Mouse (Mus musculus) embryo, embryonic 11.5 days (tissue): Measurements from ENCODE around the gene Plppr5.

Experiments
- DNase-seq: peaks from one replicate; pipeline ENCODE4 v3.0.0-alpha.2; 2012; ENCODE audit warnings: low read depth, low spot score

Gene Plppr5

DNA sequence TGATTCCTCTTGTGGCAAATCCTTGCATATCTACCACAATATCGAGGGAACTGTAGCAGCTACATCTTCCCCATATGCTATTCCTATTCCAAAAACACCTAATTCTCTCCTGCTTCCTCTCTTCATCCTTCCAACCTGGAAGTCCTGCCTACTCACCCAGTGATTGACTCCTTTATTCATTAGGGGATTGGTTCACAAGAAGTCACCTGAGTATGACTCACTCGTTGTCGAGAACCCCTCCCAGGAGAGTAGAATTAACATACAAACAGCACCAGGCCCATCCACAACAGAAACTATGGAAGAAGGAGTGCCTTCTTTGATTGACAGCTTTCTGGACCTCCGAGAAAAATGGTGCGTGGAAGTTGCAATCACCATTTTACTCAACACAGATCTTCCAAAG, 121.7 kb downstream of the Plppr5 start:
- no peak for DNase-seq

DNA sequence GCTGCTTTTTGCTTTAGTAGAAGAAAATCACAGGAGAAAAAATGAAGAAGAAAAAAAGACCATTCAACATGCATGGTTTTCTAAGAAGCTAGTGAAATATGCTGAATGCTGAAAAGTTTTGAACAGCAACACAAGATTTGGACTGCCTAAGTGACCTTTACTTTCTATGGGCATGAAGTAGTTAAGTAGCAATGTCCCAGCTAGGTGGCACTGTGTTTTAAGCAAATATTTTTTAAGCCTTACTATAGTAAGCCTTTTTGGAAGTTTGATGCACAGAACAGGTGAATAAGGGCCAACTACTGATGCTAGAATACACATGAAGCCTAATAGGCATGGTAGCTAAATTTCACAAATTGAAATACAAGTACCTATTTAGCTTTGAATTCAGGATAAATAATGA, 134.2 kb downstream of the Plppr5 start:
- no peak for DNase-seq

- DNase-seq = no peak
Measured at GRCm38 (mm10) chr3:117716534-117717280, 142.1 kb downstream of the Plppr5 start.

DNA sequence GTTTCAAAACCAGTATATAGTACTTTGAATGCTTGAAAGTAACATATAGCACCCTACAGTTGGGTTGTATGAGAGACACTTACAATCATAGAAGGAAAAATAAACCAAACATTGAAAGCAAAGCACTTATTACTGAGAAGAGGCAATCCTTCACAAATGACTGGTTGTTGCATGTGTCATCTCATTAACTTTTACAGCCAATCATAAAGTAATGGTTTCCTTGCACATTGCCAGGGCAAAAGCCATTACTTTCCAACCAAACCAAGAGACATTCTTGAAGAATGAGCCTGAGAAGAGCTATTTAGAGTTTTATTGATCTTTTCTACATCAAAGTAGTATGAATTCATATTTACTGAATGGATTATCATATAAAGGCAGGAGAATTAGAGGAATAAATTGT, 148.8 kb downstream of the Plppr5 start:
- DNase-seq = no peak

DNA sequence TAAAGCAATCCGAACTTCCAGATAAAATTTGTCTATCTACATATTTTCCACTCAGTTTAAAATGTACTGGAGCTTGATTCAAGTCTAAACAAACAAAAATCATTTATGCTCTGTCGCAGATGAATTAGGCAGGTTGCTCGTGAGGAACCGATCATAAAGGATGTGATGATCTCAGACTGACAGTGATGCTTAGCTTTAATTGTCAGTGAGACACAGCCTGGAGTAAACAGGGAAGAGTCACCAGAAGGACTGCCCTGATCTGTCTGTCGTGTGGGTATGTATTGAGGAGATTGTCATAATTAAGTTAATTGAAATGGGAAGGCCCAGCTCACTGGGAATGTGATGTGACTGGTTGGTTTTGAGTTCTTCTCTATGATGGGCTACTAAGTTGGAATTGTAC, 149.9 kb downstream of the Plppr5 start:
- no peak for DNase-seq

GRCm38 (mm10) chr3:117725501-117725900, 150.9 kb downstream of the Plppr5 start:
- no peak for DNase-seq

DNA sequence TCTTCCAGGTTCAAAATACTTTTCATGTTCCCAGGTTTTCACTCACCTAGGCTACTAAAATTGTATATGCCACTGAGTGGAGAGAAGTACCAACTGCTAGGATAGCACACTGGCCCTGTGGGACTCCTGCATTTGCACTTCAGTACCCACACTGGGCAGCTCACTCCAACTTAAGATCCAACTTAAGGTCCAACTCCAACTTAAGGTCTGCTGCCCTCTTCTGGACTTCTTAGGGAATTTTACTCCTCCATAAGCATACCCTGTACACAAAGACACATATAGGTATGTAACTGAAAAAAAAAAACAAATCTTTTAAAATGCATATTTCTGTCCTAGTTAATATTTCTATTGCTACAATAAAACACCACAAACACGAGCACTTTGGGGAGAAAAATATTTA, 153.5 kb downstream of the Plppr5 start:
- peak; percentile 3 for DNase-seq

- DNase-seq = no peak
Measured at GRCm38 (mm10) chr3:117729121-117730072, 154.8 kb downstream of the Plppr5 start.

GRCm38 (mm10) chr3:117731545-117731944, 156.9 kb downstream of the Plppr5 start:
- DNase-seq = no peak

DNA sequence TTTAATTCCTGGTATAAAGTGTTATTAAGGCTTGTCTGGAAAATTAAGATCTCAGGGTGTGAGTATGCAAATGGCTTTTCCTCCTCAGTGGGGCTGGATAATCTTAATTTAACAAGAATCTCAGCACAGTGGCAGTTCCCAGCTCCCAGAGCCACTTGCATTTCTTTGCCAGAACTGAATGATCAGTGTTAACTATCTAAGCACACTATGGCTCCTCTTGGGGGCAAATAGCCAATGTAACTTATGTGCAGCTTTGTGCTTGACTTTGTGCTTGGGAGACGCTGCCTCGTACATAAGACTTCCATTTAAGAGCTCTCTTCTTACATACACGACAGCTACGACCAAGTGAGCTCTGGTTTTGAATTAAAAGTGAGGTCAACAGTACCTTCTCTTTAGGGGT, 158.0 kb downstream of the Plppr5 start:
- DNase-seq = no peak
